Mouse (Mus musculus): ENCODE measurements around the gene Cdk5. TPM values are rescaled to one million over a fixed set of nuclear protein-coding genes. Genes with fewer than 3 reads are reported as not detected.

Cdk5 gene
- polyA plus RNA-seq, 1 experiment from 2014 or later: 54.5 TPM

Other genes starting within 250 kb of the Cdk5 start
- gene Kcnh2, start 71.9 kb downstream of the Cdk5 start, polyA plus RNA-seq (2016; fragmentation: Nextera tagmentation; extraction: Ambion mirVana): 4.9 and 5.4 TPM in 2 replicates
- 5.2 and 6.1 TPM in 2 replicates for gene Nos3, start 58.7 kb downstream of the Cdk5 start, polyA plus RNA-seq (2016; fragmentation: Nextera tagmentation; extraction: Ambion mirVana)
- gene Atg9b, start 31.4 kb downstream of the Cdk5 start, polyA plus RNA-seq (2016; fragmentation: Nextera tagmentation; extraction: Ambion mirVana): 0.46 and 0.47 TPM in 2 replicates
- 41.6 and 42.9 TPM in 2 replicates for gene Abcb8, start 29.9 kb downstream of the Cdk5 start, polyA plus RNA-seq (2016; fragmentation: Nextera tagmentation; extraction: Ambion mirVana)
- 1.2 and 1.7 TPM in 2 replicates for gene Asic3, start 10.1 kb downstream of the Cdk5 start, polyA plus RNA-seq (2016; fragmentation: Nextera tagmentation; extraction: Ambion mirVana)
- gene Slc4a2, start 307 bp upstream of the Cdk5 start, polyA plus RNA-seq (2016; fragmentation: Nextera tagmentation; extraction: Ambion mirVana): 47.1 and 50.2 TPM in 2 replicates
- 105 TPM in 2 replicates for gene Fastk, start 21.8 kb upstream of the Cdk5 start, polyA plus RNA-seq (2016; fragmentation: Nextera tagmentation; extraction: Ambion mirVana)
- gene Tmub1, start 24.3 kb upstream of the Cdk5 start, polyA plus RNA-seq (2016; fragmentation: Nextera tagmentation; extraction: Ambion mirVana): 21.0 and 21.8 TPM in 2 replicates
- gene Agap3, start 28.6 kb upstream of the Cdk5 start, polyA plus RNA-seq (2016; fragmentation: Nextera tagmentation; extraction: Ambion mirVana): 42.0 and 67.8 TPM in 2 replicates
- 0.05 TPM in 1 of 2 replicates, not detected in the other for gene Gbx1, start 103.7 kb upstream of the Cdk5 start, polyA plus RNA-seq (2016; fragmentation: Nextera tagmentation; extraction: Ambion mirVana)
- 0.72 and 1.1 TPM in 2 replicates for gene Asb10, start 117.4 kb upstream of the Cdk5 start, polyA plus RNA-seq (2016; fragmentation: Nextera tagmentation; extraction: Ambion mirVana)
- gene 4931409K22Rik, start 133.3 kb upstream of the Cdk5 start, polyA plus RNA-seq (2016; fragmentation: Nextera tagmentation; extraction: Ambion mirVana): 0.06 and 0.19 TPM in 2 replicates
- 131 and 134 TPM in 2 replicates for gene Abcf2, start 153.9 kb upstream of the Cdk5 start, polyA plus RNA-seq (2016; fragmentation: Nextera tagmentation; extraction: Ambion mirVana)
- gene Chpf2, start 163.2 kb upstream of the Cdk5 start, polyA plus RNA-seq (2016; fragmentation: Nextera tagmentation; extraction: Ambion mirVana): 20.1 and 24.0 TPM in 2 replicates
- 68.5 and 72.6 TPM in 2 replicates for gene Smarcd3, start 200.9 kb upstream of the Cdk5 start, polyA plus RNA-seq (2016; fragmentation: Nextera tagmentation; extraction: Ambion mirVana)